27 mouse cellular contexts compared by ENCODE assay signal in the genomic region with DNA sequence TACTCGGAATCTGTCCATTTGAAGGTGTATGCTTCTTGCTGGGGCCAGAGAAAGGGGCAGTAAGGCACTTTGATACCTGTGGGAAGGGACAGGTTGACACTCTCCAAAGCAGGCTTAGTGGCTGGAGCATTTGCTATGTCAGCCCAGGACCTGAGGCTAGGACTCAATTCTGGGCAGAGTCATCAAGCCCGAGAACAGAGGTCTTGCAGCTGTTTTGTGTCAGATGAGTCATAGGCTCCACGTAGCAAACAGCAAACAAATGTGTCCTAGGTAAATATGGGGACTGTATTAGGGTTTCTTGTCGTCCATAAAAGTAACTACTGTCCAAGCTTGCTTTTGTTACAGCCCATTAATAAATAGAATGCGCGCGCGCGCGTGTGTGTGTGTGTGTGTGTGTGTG.
"Had no signal": no experiment of that assay in that cellular context is flagged by ENCODE, and none has a peak within 500 bp of the region (broad histone marks: within the 10 kb centered on the region; RNA-seq: fewer than 3 reads in every experiment).

No protein-coding gene starts in this region.

- H3K9ac ChIP-seq: heart, embryonic 12.5 days; hindbrain, embryonic 12.5 days; hindbrain, embryonic 14.5 days; intestine, embryonic 15.5 days; limb, embryonic 12.5 days; liver, embryonic 12.5 days had no signal

- H3K9me3 ChIP-seq: heart, embryonic 10.5 days; heart, embryonic 12.5 days; hindbrain, embryonic 10.5 days; hindbrain, embryonic 12.5 days; intestine, embryonic 15.5 days; limb, embryonic 10.5 days; limb, embryonic 12.5 days; liver, embryonic 12.5 days had no signal

- H3K4me2 ChIP-seq: heart, embryonic 12.5 days; hindbrain, embryonic 12.5 days; hindbrain, embryonic 14.5 days; intestine, embryonic 15.5 days; limb, embryonic 12.5 days; liver, embryonic 12.5 days had no signal

- H3K27me3 ChIP-seq: heart, embryonic 12.5 days; hindbrain, embryonic 12.5 days; intestine, embryonic 15.5 days; limb, embryonic 12.5 days; liver, embryonic 12.5 days had no signal

- H3K27ac ChIP-seq: gastrocnemius, adult 2 months; heart, embryonic 10.5 days; hindbrain, embryonic 10.5 days; hindbrain, embryonic 12.5 days; hindbrain, embryonic 14.5 days; intestine, embryonic 15.5 days; layer of hippocampus, adult 2 months; left cerebral cortex, adult 2 months; limb, embryonic 10.5 days; limb, embryonic 12.5 days; liver, embryonic 12.5 days had no signal

- DNase-seq: gastrocnemius, adult 2 months; gastrocnemius, postnatal 10 days; gastrocnemius, postnatal 25 days; heart, adult 18-20 months; heart, postnatal 10 days; heart, postnatal 4 days; kidney, adult 18-20 months; kidney, adult 8-10 months; kidney, postnatal 10 days; kidney, postnatal 25 days; kidney, postnatal 4 days; layer of hippocampus, adult 9-11 months; liver had no signal

- ATAC-seq: hindbrain, embryonic 16.5 days; inflammation-experienced regulatory T-cells, adult 6 months; intestine, embryonic 15.5 days; intestine, postnatal 0 days; liver, embryonic 12.5 days had no signal

- H3K4me1 ChIP-seq: heart, embryonic 10.5 days; heart, embryonic 12.5 days; hindbrain, embryonic 10.5 days; hindbrain, embryonic 12.5 days; limb, embryonic 10.5 days; limb, embryonic 12.5 days had no signal

- H3K36me3 ChIP-seq: heart, embryonic 10.5 days; heart, embryonic 12.5 days; hindbrain, embryonic 10.5 days; hindbrain, embryonic 12.5 days; intestine, embryonic 15.5 days; limb, embryonic 10.5 days; limb, embryonic 12.5 days; liver, embryonic 12.5 days had no signal

- H3K4me3 ChIP-seq: gastrocnemius, adult 2 months; heart, embryonic 10.5 days; heart, embryonic 12.5 days; hindbrain, embryonic 10.5 days; hindbrain, embryonic 12.5 days; intestine, embryonic 15.5 days; layer of hippocampus, adult 2 months; left cerebral cortex, adult 2 months; limb, embryonic 10.5 days; limb, embryonic 12.5 days; liver, embryonic 12.5 days had no signal
